Mouse (Mus musculus) megakaryocyte, embryonic 14.5 days (primary cell): ENCODE measurements around the gene Phactr1. TPM values are rescaled to one million over a fixed set of nuclear protein-coding genes. Genes with fewer than 3 reads are reported as not detected.

Experiments
- H3K27me3 ChIP-seq: replicated peaks from 2 replicates; pipeline ENCODE3; 2012; ENCODE audit warnings: inconsistent platforms
- H3K36me3 ChIP-seq: replicated peaks from 2 replicates; pipeline ENCODE3; 2012; ENCODE audit warnings: low read length, inconsistent platforms, mixed read lengths
- H3K4me1 ChIP-seq: 2 replicates; pipeline ENCODE4 v1.6.1; 2012; ENCODE audit warnings: inconsistent platforms
- H3K4me3 ChIP-seq: replicated peaks from 2 replicates; pipeline ENCODE3; 2012; ENCODE audit warnings: moderate library complexity, mild to moderate bottlenecking, inconsistent platforms
- H3K9me3 ChIP-seq: 2 replicates; pipeline ENCODE4 v1.6.1; 2012; ENCODE audit warnings: inconsistent platforms
- FLI1 ChIP-seq: IDR thresholded peaks from 2 replicates; pipeline ENCODE4 v1.6.1; 2012; ENCODE audit warnings: low read length, inconsistent platforms, mixed read lengths
- GATA1 ChIP-seq: IDR thresholded peaks from 3 replicates; pipeline ENCODE4 v1.6.1; 2012; ENCODE audit warnings: mixed read lengths, low read length, inconsistent platforms, borderline replicate concordance
- polyA plus RNA-seq: library from polyadenylated mRNA; stranded (reverse); fragments of >175 nt; gene quantifications from 2 replicates; pipeline ENCODE4 v1.2.3, GENCODE M21; 2012; ENCODE audit warnings: low replicate concordance; ENCODE audit not compliant: insufficient read depth

Gene Phactr1
- polyA plus RNA-seq, 1 experiment: 0.01 TPM

DNA sequence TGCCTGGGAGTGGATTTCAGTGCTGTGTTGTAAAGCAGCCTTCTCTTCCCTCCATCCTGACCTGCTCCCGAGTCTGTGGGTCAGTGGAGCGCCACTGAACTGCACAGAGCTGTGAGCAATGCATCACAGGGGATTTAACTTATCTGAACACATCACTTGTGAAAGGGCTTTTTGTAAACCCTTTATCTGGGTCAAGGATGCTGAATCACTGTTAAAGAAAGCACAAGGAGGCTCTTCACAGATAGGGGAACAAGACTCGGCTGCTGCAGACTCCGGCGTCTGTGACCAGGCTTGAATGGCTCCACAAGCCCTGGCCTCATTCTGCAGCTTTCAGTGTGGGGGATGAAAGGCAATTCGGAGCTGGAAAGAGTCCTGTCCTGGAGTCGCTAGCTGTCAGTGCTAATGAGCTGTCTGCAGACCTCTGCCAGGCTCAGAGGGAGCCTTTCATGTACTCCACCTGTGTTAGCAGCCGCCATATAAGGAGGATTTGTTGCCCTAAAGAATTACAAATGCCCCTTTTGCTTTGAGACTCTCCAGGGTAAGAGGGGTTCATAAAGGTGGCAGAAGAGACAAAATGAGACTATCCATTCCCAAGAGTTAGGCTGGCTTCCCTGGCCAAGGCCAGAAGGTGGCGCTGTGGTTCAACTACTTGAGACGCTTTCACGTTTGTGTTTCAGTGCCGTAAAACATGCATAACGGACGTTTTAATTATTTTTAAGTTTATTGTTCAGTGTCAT lies 502.2 kb downstream of the Phactr1 start:
- Histone ChIP-seq H3K4me3 (peak overlapping the region; percentile 57), H3K36me3 (peaks cover 13% of the 10 kb centered on the region), H3K9me3 (peaks cover 25% of the 10 kb centered on the region), H3K4me1 (peaks cover 63% of the 10 kb centered on the region), H3K27me3 (peaks cover 21% of the 10 kb centered on the region)
- TF ChIP-seq GATA1: no peak
- no peak for TF ChIP-seq FLI1

- no peak for TF ChIP-seq GATA1
- no peak for TF ChIP-seq FLI1
- peak overlapping the region; percentile 64 for H3K4me3 ChIP-seq
- H3K27me3 ChIP-seq: peaks cover 25% of the 10 kb centered on the region
- H3K9me3 ChIP-seq: peaks cover 33% of the 10 kb centered on the region
- peaks cover 55% of the 10 kb centered on the region for H3K4me1 ChIP-seq
- peaks cover 17% of the 10 kb centered on the region for H3K36me3 ChIP-seq
Observed at GRCm38 (mm10) chr13:43183248-43184055, 503.0 kb downstream of the Phactr1 start.

- TF ChIP-seq GATA1 (no peak), FLI1 (no peak)
- H3K36me3 ChIP-seq: peaks cover 17% of the 10 kb centered on the region
- peaks cover 40% of the 10 kb centered on the region for H3K4me1 ChIP-seq
- H3K4me3 ChIP-seq: no peak overlapping the region
- H3K9me3 ChIP-seq: peaks cover 34% of the 10 kb centered on the region
- H3K27me3 ChIP-seq: peaks cover 5% of the 10 kb centered on the region
Observed at GRCm38 (mm10) chr13:43187736-43188135, 507.3 kb downstream of the Phactr1 start.
